Mouse (Mus musculus) hindbrain, postnatal 0 days (tissue): ENCODE results near the gene Gata5. TPM values are rescaled to one million over a fixed set of nuclear protein-coding genes. Genes with fewer than 3 reads are reported as not detected.

Source experiments
- ATAC-seq: fragments of 200-750 bp; cut with Nextera tagmentation; 2 replicates; pipeline ENCODE4 v1.8.0; 2017; ENCODE audit warnings: mild to moderate bottlenecking, moderate TSS enrichment, moderate library complexity
- DNase-seq: peaks from one replicate; pipeline ENCODE4 v3.0.0-alpha.2; 2015; ENCODE audit warnings: low spot score
- H3K27ac ChIP-seq: fragments of 300-500 bp; sonication (generic); 2 replicates; pipeline ENCODE4 v1.5.1; 2014; ENCODE audit warnings: mild to moderate bottlenecking
- H3K27me3 ChIP-seq: fragments of 300-500 bp; sonication (generic); 2 replicates; pipeline ENCODE4 v1.6.1; 2014; ENCODE audit warnings: low read length, mixed read lengths; ENCODE audit not compliant: insufficient read depth
- H3K36me3 ChIP-seq: fragments of 300-500 bp; sonication (generic); 2 replicates; pipeline ENCODE4 v1.6.1; 2014; ENCODE audit warnings: low read length, mixed read lengths; ENCODE audit not compliant: insufficient read depth
- H3K4me1 ChIP-seq: fragments of 300-500 bp; sonication (generic); 2 replicates; pipeline ENCODE4 v1.6.1; 2014; ENCODE audit warnings: antibody characterized with exemption, low read length, mixed read lengths; ENCODE audit not compliant: insufficient read depth
- H3K4me2 ChIP-seq: fragments of 300-500 bp; sonication (generic); 2 replicates; pipeline ENCODE4 v1.6.1; 2014; ENCODE audit warnings: low read depth, mild to moderate bottlenecking, low read length, moderate library complexity, mixed read lengths
- H3K4me3 ChIP-seq: fragments of 300-500 bp; sonication (generic); 2 replicates; pipeline ENCODE4 v1.5.1; 2014; ENCODE audit warnings: low read length
- H3K9ac ChIP-seq: fragments of 300-500 bp; sonication (generic); replicated peaks from 2 replicates; pipeline ENCODE4 v1.6.1; 2014; ENCODE audit warnings: mild to moderate bottlenecking, low read length, moderate library complexity, mixed read lengths
- H3K9me3 ChIP-seq: fragments of 300-500 bp; sonication (generic); 2 replicates; pipeline ENCODE4 v1.6.1; 2016; ENCODE audit warnings: low read length, mixed read lengths
- CTCF ChIP-seq: IDR thresholded peaks from 2 replicates; pipeline ENCODE4 v1.5.1; 2016; ENCODE audit warnings: antibody characterized with exemption, control low read depth, low read depth
- WGBS: fragments of 180-500 bp; shearing (Covaris S2); extraction: QIAGEN DNeasy Blood & Tissue Kit; methylation state at CpG from one replicate; pipeline ENCODE4 v1.1.7; 2014; 5-methylcytosine and 5-hydroxymethylcytosine counted together
- polyA plus RNA-seq: library from polyadenylated mRNA; unstranded; fragments of >200 nt; fragmentation: Nextera tagmentation; extraction: Ambion mirVana; gene quantifications from 2 replicates; pipeline ENCODE4 v1.2.1, GENCODE M21; 2015
- total RNA-seq: library from RNA; depleted of rRNA; stranded (reverse); fragments of >200 nt; gene quantifications from 2 replicates; pipeline ENCODE4 v1.2.3, GENCODE M21; 2014

The Gata5 gene
- total and polyA plus RNA-seq, 2 experiments from 2014 or later = not detected

DNA sequence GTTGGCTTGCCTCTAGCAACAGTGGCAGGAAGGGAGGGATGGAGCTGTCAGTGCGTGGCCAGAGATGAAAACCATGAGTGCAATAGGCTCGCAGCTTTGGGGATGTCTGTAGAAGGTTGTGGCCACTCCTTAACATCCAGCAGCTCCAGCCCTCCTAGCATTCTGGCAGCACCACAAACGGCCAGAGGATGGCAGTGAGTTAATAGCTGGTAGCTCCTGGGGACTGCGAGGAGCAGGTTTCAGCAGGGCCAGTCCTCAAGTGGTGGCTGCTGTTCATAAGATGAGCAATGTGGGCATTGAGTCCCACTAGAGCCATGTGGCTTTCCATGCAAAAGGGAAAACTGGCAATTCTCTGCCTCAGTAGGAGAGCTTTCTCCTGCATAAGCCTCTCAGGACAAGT, 24.6 kb upstream of the Gata5 start:
- H3K4me1 ChIP-seq = no peaks in the 10 kb centered on the region
- WGBS = 10% methylated on average over 4 of the region's 4 CpGs
- ATAC-seq (peak; percentile 82), DNase-seq (peak; percentile 69)
- H3K9ac ChIP-seq = no peak overlapping the region
- H3K4me2 ChIP-seq = no peak overlapping the region
- no peak overlapping the region for H3K27ac ChIP-seq
- H3K36me3 ChIP-seq = no peaks in the 10 kb centered on the region
- H3K4me3 ChIP-seq = no peak overlapping the region
- peak; percentile 77 for TF ChIP-seq CTCF
- no peaks in the 10 kb centered on the region for H3K27me3 ChIP-seq
- no peaks in the 10 kb centered on the region for H3K9me3 ChIP-seq

DNA sequence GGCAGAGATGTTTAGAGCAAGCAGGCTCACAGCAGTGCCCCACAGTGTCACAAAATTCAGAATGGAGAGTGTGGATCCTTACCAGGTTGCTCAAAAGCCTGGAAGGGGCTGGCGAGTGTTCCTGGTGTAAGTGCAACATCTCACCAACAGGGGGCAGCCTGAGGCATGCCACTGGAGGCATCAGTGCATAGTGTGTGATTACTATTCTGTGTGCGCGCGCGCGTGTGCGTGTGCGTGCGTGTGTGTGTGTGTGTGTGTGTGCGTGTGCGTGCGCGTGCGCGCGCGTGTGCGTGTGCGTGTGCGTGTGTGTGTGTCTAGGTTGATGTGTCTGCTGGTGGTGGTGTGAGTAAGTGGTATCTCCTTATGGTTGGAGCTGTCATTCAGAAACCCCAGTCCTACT, 18.8 kb upstream of the Gata5 start:
- Histone ChIP-seq H3K9me3 (no peaks in the 10 kb centered on the region), H3K4me1 (no peaks in the 10 kb centered on the region), H3K4me2 (no peak overlapping the region), H3K9ac (no peak overlapping the region), H3K36me3 (no peaks in the 10 kb centered on the region), H3K27me3 (no peaks in the 10 kb centered on the region), H3K27ac (no peak overlapping the region), H3K4me3 (no peak overlapping the region)
- DNase-seq (peak; percentile 81), ATAC-seq (peak; percentile 80)
- WGBS = 51% methylated on average over 20 of the region's 20 CpGs
- peak; percentile 92 for TF ChIP-seq CTCF

GRCm38 (mm10) chr2:180350700-180351099, 16.2 kb upstream of the Gata5 start:
- H3K27me3 ChIP-seq = no peaks in the 10 kb centered on the region
- ATAC-seq = no peak
- H3K9me3 ChIP-seq = no peaks in the 10 kb centered on the region
- H3K4me2 ChIP-seq = no peak overlapping the region
- no peak overlapping the region for H3K27ac ChIP-seq
- no peak overlapping the region for H3K4me3 ChIP-seq
- 57% methylated on average over 2 of the region's 2 CpGs for WGBS
- no peaks in the 10 kb centered on the region for H3K36me3 ChIP-seq
- no peak overlapping the region for H3K9ac ChIP-seq
- peak; percentile 30 for DNase-seq
- H3K4me1 ChIP-seq = no peaks in the 10 kb centered on the region
- TF ChIP-seq CTCF = peak; percentile 67

DNA sequence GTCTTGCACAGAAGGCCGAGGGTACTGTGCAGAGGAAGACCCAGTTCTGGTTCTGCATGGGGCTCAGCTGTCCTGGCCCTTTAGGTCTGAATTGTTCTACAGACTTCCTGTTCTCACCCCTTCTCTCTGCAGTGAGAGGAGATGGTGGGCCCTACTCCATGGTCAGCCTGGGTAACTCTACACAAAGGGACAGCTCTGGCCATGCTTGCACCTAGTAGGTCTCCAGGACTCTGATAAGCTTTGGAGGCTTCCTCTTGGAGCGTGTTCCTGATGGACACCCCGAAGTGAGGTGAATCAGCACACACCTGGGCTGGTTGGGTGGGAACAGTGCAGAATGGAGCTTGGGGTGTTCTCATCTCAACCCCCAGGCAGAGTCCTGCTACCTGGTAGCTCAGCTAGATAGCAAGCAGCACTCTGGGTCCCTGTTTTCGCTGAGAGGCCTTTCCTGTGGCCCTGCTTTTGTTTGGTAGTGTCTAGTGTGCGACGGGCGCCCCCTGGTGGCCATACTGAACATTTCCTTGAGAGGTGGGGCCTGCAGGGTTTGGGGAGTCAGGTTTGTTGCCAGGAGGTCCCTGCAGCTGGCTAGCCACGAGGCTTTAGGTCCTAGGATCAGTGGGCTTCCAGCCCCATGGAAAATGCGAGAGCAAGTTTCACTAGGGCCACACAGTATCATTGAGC, 12.5 kb upstream of the Gata5 start:
- Histone ChIP-seq H3K4me3 (no peak overlapping the region), H3K9me3 (no peaks in the 10 kb centered on the region), H3K36me3 (no peaks in the 10 kb centered on the region), H3K9ac (no peak overlapping the region), H3K27ac (no peak overlapping the region), H3K4me2 (no peak overlapping the region), H3K27me3 (no peaks in the 10 kb centered on the region), H3K4me1 (no peaks in the 10 kb centered on the region; the same call in 1 of the 2 replicates)
- ATAC-seq (peak; percentile 57), DNase-seq (peak; percentile 82)
- TF ChIP-seq CTCF = peak; percentile 94
- WGBS = 27% methylated on average over 9 of the region's 9 CpGs

DNA sequence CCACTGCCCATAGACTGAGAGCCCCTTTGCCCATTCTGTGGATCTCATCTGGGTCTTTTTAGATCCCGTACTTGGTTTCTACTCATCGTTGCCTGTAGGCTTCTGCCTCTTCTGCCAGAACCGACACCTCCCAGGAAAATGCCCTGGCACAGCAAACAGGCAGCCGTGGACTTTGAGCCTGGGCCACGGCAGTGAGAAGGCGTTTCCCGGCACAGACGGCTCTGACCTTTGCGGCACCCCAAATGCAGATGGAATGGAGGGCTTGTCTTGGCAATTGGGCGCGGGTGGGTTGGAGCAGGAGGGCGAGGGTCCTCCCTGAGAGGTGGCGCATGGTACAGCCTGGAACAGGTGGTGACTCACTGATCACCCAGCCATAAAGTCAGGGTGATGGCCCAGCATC, 8.6 kb upstream of the Gata5 start:
- DNase-seq = no peak
- Histone ChIP-seq H3K4me2 (no peak overlapping the region), H3K27ac (no peak overlapping the region), H3K4me3 (no peak overlapping the region), H3K4me1 (no peaks in the 10 kb centered on the region; the same call in 1 of the 2 replicates), H3K36me3 (no peaks in the 10 kb centered on the region), H3K27me3 (no peaks in the 10 kb centered on the region), H3K9me3 (no peaks in the 10 kb centered on the region), H3K9ac (no peak overlapping the region)
- no peak for TF ChIP-seq CTCF
- WGBS = 78% methylated on average over 13 of the region's 13 CpGs
- no peak for ATAC-seq

DNA sequence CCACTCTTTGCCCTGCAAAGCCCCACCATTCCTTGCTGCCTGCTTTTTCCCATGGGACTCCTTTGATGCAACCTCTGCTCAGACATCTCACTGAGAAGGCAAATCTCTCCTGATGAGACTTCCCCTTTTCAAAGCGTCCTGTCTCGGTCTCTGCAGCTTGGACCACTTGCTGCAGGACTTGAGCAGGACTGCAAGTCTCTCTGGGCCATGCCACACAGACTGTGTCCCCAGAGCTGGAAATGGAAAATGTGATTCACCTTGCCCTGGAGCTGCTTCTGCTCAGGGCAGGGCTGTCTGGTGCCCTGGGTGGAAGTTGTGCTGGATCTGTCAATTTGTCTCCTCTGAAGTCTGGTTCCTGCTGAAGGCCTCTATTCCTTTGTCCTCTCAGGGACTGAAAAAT, 7.7 kb upstream of the Gata5 start:
- no peak for ATAC-seq
- Histone ChIP-seq H3K4me2 (no peak overlapping the region), H3K4me3 (no peak overlapping the region), H3K4me1 (no peaks in the 10 kb centered on the region; the same call in 1 of the 2 replicates), H3K36me3 (no peaks in the 10 kb centered on the region), H3K9ac (no peak overlapping the region), H3K27ac (no peak overlapping the region), H3K9me3 (no peaks in the 10 kb centered on the region), H3K27me3 (no peaks in the 10 kb centered on the region)
- no peak for TF ChIP-seq CTCF
- 58% methylated on average over 2 of the region's 2 CpGs for WGBS
- no peak for DNase-seq

DNA sequence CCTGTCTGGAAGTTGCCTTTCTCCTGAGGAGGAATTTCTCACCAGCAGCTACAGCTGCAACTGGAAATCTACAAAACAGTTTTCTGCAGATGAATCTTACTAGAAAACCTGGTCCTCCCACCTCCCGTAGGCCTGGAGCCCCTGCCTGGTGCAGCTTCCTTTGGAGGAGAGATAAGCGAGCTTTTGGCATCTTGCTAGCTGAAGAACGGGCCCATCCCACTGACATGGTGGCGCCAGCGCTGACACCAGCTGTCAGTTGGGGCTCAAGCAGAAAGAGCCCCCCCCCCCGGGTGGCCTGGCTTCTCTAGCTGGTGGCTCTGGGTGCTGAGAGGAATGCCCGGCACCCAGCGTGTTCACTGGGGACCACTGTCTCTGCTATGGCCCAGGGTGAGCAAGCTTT, 6.7 kb upstream of the Gata5 start:
- no peaks in the 10 kb centered on the region; the same call in 1 of the 2 replicates for H3K4me1 ChIP-seq
- WGBS = 66% methylated on average over 8 of the region's 8 CpGs
- no peak overlapping the region for H3K27ac ChIP-seq
- no peaks in the 10 kb centered on the region for H3K9me3 ChIP-seq
- H3K36me3 ChIP-seq = no peaks in the 10 kb centered on the region
- no peak for TF ChIP-seq CTCF
- H3K4me2 ChIP-seq = no peak overlapping the region
- no peak overlapping the region for H3K9ac ChIP-seq
- no peak for ATAC-seq
- H3K27me3 ChIP-seq = peaks cover 4% of the 10 kb centered on the region
- no peak for DNase-seq
- no peak overlapping the region for H3K4me3 ChIP-seq
